Mouse (Mus musculus) kidney, postnatal 10 days (tissue): ENCODE measurements at regions not wholly inside any gene's neighbourhood (a gene's known extent, or its start where the extent isn't known, plus 50 kb on each side); places are given as distances from the start of the nearest gene placed in this dataset.
A peak's percentile ranks its signal among the peaks of the same experiment; 100 is the strongest.

Experiments used
- DNase-seq: peaks from one replicate; pipeline ENCODE4 v3.0.0; 2021; ENCODE audit warnings: mixed read lengths

- DNase-seq: peak; percentile 93
Measured at GRCm38 (mm10) chr13:107113949-107114690, 92.2 kb upstream of the Kif2a start.

GRCm38 (mm10) chr13:107108045-107108444, 86.1 kb upstream of the Kif2a start:
- DNase-seq: no peak

- DNase-seq: no peak
Measured at GRCm38 (mm10) chr13:107107572-107107971, 85.6 kb upstream of the Kif2a start.

DNA sequence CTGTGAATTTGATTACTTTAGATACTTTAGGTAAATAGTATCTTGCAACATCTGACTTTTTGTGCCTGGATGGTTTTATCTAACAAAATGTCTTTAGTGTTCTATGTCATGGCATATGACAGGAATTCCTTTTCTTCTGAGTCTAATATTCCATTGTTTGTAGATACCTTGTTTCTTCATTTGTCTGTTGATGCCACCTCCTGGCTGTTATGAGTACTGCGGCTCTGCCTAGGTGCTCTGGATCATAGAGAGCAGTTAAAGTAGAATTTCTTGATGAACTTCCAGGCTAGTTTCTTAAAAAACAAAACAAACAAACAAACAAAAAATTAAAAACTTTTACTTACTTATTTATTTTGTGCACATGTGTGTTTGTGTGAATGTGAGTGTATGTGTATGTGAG, 83.6 kb upstream of the Kif2a start:
- peak; percentile 66 for DNase-seq

GRCm38 (mm10) chr13:107101598-107101997, 79.7 kb upstream of the Kif2a start:
- peak; percentile 92 for DNase-seq

GRCm38 (mm10) chr13:107100852-107101325, 79.0 kb upstream of the Kif2a start:
- DNase-seq: no peak

- no peak for DNase-seq
Measured at GRCm38 (mm10) chr13:107100116-107100515, 78.2 kb upstream of the Kif2a start.

GRCm38 (mm10) chr13:107097005-107097404, 75.1 kb upstream of the Kif2a start:
- no peak for DNase-seq

DNA sequence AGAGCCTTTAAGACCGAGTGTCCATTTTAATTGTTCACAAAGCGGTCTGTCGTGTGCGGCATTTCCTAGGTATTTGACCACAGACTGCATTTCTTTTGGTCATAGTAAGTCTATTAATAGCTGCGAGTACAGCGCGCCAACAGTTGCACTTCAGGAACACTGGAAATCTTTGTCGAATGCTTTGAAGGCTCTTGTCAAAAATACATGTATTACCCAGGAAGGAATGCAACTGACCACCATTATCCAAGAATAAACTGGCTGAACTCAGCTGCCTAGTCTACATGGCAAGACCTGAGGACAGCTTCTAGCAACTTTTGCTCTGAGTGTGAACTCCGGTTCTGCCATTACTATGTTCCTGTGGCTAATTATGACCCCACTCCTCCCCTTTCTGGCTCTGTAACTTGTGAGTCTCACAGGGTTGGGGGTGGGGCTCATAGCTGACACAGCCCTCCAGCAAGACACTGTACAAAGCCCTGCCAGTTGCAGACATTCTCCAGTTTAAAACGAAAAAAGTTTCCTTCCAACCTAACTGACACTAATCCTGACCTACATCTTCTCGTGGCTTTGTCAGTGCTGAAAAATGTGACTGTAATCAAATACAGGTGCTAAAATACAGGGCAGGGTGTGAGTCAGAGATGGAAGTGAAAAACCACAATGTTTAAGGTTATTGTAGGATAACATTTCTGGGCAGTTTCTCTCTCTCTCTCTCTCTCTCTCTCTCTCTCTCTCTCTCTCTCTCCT, 73.2 kb upstream of the Kif2a start:
- DNase-seq: no peak

DNA sequence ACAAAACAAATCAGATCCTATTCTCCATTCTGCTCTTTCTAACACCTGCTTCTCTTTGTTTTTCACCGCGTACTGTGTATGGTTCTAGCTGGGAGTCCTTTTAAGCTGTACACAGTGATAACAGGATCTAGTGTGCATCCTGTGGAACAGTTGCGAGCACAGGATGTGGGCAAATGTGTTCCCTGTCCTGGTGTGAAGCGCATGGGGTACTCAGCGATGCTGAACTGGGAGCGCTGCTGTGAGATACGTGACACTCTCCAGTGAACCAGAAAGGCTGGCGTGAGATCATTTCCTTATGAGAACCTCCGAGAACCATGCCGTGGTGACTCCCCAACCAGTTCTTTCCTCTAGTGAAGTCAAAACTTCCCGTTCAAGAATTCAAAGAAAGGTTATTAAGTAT, 72.6 kb upstream of the Kif2a start:
- no peak for DNase-seq

- no peak for DNase-seq
Measured at GRCm38 (mm10) chr13:107093683-107094082, 71.8 kb upstream of the Kif2a start.

GRCm38 (mm10) chr13:107088198-107088597, 66.3 kb upstream of the Kif2a start:
- no peak for DNase-seq

- no peak for DNase-seq
Measured at GRCm38 (mm10) chr13:107087355-107087754, 65.4 kb upstream of the Kif2a start.

- no peak for DNase-seq
Measured at GRCm38 (mm10) chr13:107078085-107078484, 56.2 kb upstream of the Kif2a start.

GRCm38 (mm10) chr13:107074917-107075316, 53.0 kb upstream of the Kif2a start:
- DNase-seq: no peak

DNA sequence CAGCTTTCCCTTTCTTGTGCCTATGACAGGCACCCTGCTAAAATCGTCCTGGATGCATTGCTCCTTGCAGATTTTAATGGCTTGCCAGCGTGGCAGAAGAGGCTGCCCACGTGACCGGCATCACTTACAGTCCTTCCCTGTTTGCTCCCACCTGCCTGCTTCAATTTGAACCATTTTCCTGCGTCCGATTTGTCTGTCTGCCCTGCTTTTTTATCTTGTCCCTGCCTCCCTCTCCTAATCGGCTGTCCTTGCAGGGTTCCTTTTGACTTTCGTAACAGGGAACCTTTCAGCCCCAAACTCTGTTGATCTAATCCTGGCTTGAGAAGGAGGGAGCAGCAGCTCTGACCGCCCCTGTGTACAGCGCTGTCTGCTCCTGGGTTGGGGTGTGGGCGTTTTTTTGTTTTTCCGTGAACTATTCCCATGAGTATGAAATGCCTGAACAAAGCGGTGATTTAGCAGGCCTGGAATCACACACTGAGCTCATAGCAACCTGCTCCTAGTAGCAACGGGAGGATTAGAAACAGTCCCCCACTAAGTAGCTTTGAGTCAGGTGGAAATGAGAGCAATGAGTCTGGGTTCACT, 51.2 kb upstream of the Kif2a start:
- no peak for DNase-seq

- no peak for DNase-seq
Measured at GRCm38 (mm10) chr13:107072345-107073038, 50.6 kb upstream of the Kif2a start.
